14 mouse cellular contexts compared by ENCODE assay signal in genomic region chr9:32233593-32233992, GRCm38 (mm10).
"Had no signal": no experiment of that assay in that cellular context is flagged by ENCODE, and none has a peak within 500 bp of the region (broad histone marks: within the 10 kb centered on the region; RNA-seq: fewer than 3 reads in every experiment).

No protein-coding gene starts in this region.

- H3K4me1 ChIP-seq: limb, embryonic 15.5 days; midbrain, embryonic 15.5 days; neural tube, embryonic 12.5 days had no signal

- H3K4me3 ChIP-seq: kidney, embryonic 15.5 days; limb, embryonic 15.5 days; midbrain, embryonic 15.5 days; neural tube, embryonic 12.5 days had no signal

- H3K9me3 ChIP-seq: kidney, embryonic 15.5 days; limb, embryonic 15.5 days; midbrain, embryonic 15.5 days; neural tube, embryonic 12.5 days had no signal

- DNase-seq: kidney, adult 2 months; kidney, postnatal 14 days; layer of hippocampus, postnatal 36 days; lung, adult 2 months; lung, postnatal 36 days; thymus, adult 2 months had no signal

- H3K36me3 ChIP-seq: kidney, embryonic 15.5 days; limb, embryonic 15.5 days; midbrain, embryonic 15.5 days; neural tube, embryonic 12.5 days had no signal

- H3K9ac ChIP-seq: kidney, embryonic 15.5 days; limb, embryonic 15.5 days; midbrain, embryonic 15.5 days; neural tube, embryonic 12.5 days had no signal

- H3K27me3 ChIP-seq: kidney, embryonic 15.5 days; limb, embryonic 15.5 days; midbrain, embryonic 15.5 days; neural tube, embryonic 12.5 days had no signal

- H3K4me2 ChIP-seq: kidney, embryonic 15.5 days; limb, embryonic 15.5 days; midbrain, embryonic 11.5 days; midbrain, embryonic 15.5 days; neural tube, embryonic 12.5 days had no signal

- H3K27ac ChIP-seq: kidney, embryonic 15.5 days; midbrain, embryonic 15.5 days; neural tube, embryonic 12.5 days had no signal

- ATAC-seq: hindbrain, embryonic 16.5 days; inflammation-experienced regulatory T-cells, adult 6 months; lung, postnatal 0 days; midbrain, embryonic 15.5 days had no signal
